Mouse (Mus musculus): ENCODE data around the gene Prickle3. TPM values are rescaled to one million over a fixed set of nuclear protein-coding genes. Genes with fewer than 3 reads are reported as not detected.

Prickle3 gene
- polyA plus RNA-seq, 1 experiment from 2014 or later = 8.0 TPM

GRCm38 (mm10) chrX:7658031-7658784, 1.1 kb downstream of the Prickle3 start:
- no peaks in the 10 kb centered on the region for H3K27me3 ChIP-seq (ENCODE audit: insufficient read depth, poor library complexity, severe bottlenecking)
- H3K9me3 ChIP-seq = no peaks in the 10 kb centered on the region
- H3K4me3 ChIP-seq = peak overlapping the region; percentile 68
- no peak for DNase-seq (ENCODE audit: low spot score)
- peaks cover 12% of the 10 kb centered on the region; the same call in 1 of the 2 replicates for H3K4me1 ChIP-seq
- WGBS = 27% methylated on average over 15 of the region's 15 CpGs
- peak overlapping the region; percentile 86; the same call in 1 of the 2 replicates for H3K27ac ChIP-seq
- H3K36me3 ChIP-seq = no peaks in the 10 kb centered on the region

- H3K4me1 ChIP-seq = peaks cover 12% of the 10 kb centered on the region; the same call in 1 of the 2 replicates
- 0 out of 2 replicates have a peak overlapping the region, but pooled peaks have one; percentile 86 for H3K27ac ChIP-seq
- H3K9me3 ChIP-seq = no peaks in the 10 kb centered on the region
- DNase-seq (ENCODE audit: low spot score) = no peak
- no peaks in the 10 kb centered on the region for H3K27me3 ChIP-seq (ENCODE audit: insufficient read depth, poor library complexity, severe bottlenecking)
- H3K36me3 ChIP-seq = no peaks in the 10 kb centered on the region
- WGBS = 50% methylated on average over 11 of the region's 11 CpGs
- H3K4me3 ChIP-seq = peak overlapping the region; percentile 68
Measured at GRCm38 (mm10) chrX:7658785-7659589, 1.9 kb downstream of the Prickle3 start.

GRCm38 (mm10) chrX:7661086-7661485, 4.0 kb downstream of the Prickle3 start:
- Histone ChIP-seq H3K4me3 (no peak overlapping the region), H3K4me1 (peaks cover 12% of the 10 kb centered on the region; the same call in 1 of the 2 replicates), H3K36me3 (peaks cover 9% of the 10 kb centered on the region; the same call in 1 of the 2 replicates), H3K27me3 (ENCODE audit: insufficient read depth, poor library complexity, severe bottlenecking) (no peaks in the 10 kb centered on the region), H3K27ac (no peak overlapping the region), H3K9me3 (no peaks in the 10 kb centered on the region)
- WGBS = 72% methylated on average over 4 of the region's 4 CpGs
- no peak for DNase-seq (ENCODE audit: low spot score)

- Histone ChIP-seq H3K4me1 (peaks cover 11% of the 10 kb centered on the region; the same call in 1 of the 2 replicates), H3K27me3 (ENCODE audit: insufficient read depth, poor library complexity, severe bottlenecking) (no peaks in the 10 kb centered on the region), H3K36me3 (peaks cover 22% of the 10 kb centered on the region), H3K9me3 (no peaks in the 10 kb centered on the region), H3K27ac (no peak overlapping the region), H3K4me3 (no peak overlapping the region)
- DNase-seq (ENCODE audit: low spot score) = no peak
- 75% methylated on average over 3 of the region's 3 CpGs for WGBS
Measured at GRCm38 (mm10) chrX:7662936-7663335, 5.9 kb downstream of the Prickle3 start.

GRCm38 (mm10) chrX:7664791-7665190, 7.7 kb downstream of the Prickle3 start:
- no peaks in the 10 kb centered on the region for H3K27me3 ChIP-seq (ENCODE audit: insufficient read depth, poor library complexity, severe bottlenecking)
- H3K4me3 ChIP-seq = no peak overlapping the region
- no peak overlapping the region for H3K27ac ChIP-seq
- no peak for DNase-seq (ENCODE audit: low spot score)
- no peaks in the 10 kb centered on the region for H3K9me3 ChIP-seq
- peaks cover 30% of the 10 kb centered on the region for H3K36me3 ChIP-seq
- WGBS = 83% methylated on average over 11 of the region's 11 CpGs
- no peaks in the 10 kb centered on the region for H3K4me1 ChIP-seq

- H3K4me3 ChIP-seq = no peak overlapping the region
- no peaks in the 10 kb centered on the region for H3K9me3 ChIP-seq
- H3K27me3 ChIP-seq (ENCODE audit: insufficient read depth, poor library complexity, severe bottlenecking) = no peaks in the 10 kb centered on the region
- H3K27ac ChIP-seq = no peak overlapping the region
- DNase-seq (ENCODE audit: low spot score) = no peak
- no peaks in the 10 kb centered on the region for H3K4me1 ChIP-seq
- H3K36me3 ChIP-seq = peaks cover 30% of the 10 kb centered on the region
- 68% methylated on average over 21 of the region's 21 CpGs for WGBS
Measured at GRCm38 (mm10) chrX:7665739-7666502, 8.9 kb downstream of the Prickle3 start.

- 21% methylated on average over 18 of the region's 19 CpGs for WGBS
- peak; percentile 80 for DNase-seq (ENCODE audit: low spot score)
Measured at GRCm38 (mm10) chrX:7670390-7670881, 13.4 kb downstream of the Prickle3 start.

GRCm38 (mm10) chrX:7670921-7671623, 14.0 kb downstream of the Prickle3 start, which contains the start of gene Plp2:
Plp2 (minus strand) TSS chrX:7671390.
- H3K4me3 ChIP-seq = peak within 1 kb of the TSS; percentile 68
- H3K27me3 ChIP-seq (ENCODE audit: insufficient read depth, poor library complexity, severe bottlenecking) = no peaks in the 10 kb centered on the region
- H3K9me3 ChIP-seq = no peaks in the 10 kb centered on the region
- 14% methylated on average over 36 of the region's 36 CpGs for WGBS
- H3K4me1 ChIP-seq = peaks cover 9% of the 10 kb centered on the region; the same call in 1 of the 2 replicates
- DNase-seq (ENCODE audit: low spot score) = no peak
- peaks cover 21% of the 10 kb centered on the region for H3K36me3 ChIP-seq
- H3K27ac ChIP-seq = peak within 1 kb of the TSS; percentile 85

More at GRCm38 (mm10) chrX:7670390-7670881, 13.4 kb downstream of the Prickle3 start:
- peaks cover 24% of the 10 kb centered on the region for H3K36me3 ChIP-seq
- H3K9me3 ChIP-seq = no peaks in the 10 kb centered on the region
- peak overlapping the region; percentile 85 for H3K27ac ChIP-seq
- H3K4me3 ChIP-seq = peak overlapping the region; percentile 68
- H3K27me3 ChIP-seq (ENCODE audit: insufficient read depth, poor library complexity, severe bottlenecking) = no peaks in the 10 kb centered on the region
- peaks cover 9% of the 10 kb centered on the region; the same call in 1 of the 2 replicates for H3K4me1 ChIP-seq

GRCm38 (mm10) chrX:7672739-7673138, 15.7 kb downstream of the Prickle3 start:
- DNase-seq (ENCODE audit: low spot score) = no peak
- Histone ChIP-seq H3K27me3 (ENCODE audit: insufficient read depth, poor library complexity, severe bottlenecking) (no peaks in the 10 kb centered on the region), H3K4me3 (no peak overlapping the region), H3K9me3 (no peaks in the 10 kb centered on the region), H3K27ac (no peak overlapping the region), H3K36me3 (peaks cover 7% of the 10 kb centered on the region; the same call in 1 of the 2 replicates), H3K4me1 (peaks cover 9% of the 10 kb centered on the region; the same call in 1 of the 2 replicates)
- 34% methylated on average over 6 of the region's 6 CpGs for WGBS

- H3K4me3 ChIP-seq = peak overlapping the region; percentile 50
- no peaks in the 10 kb centered on the region for H3K9me3 ChIP-seq
- peaks cover 9% of the 10 kb centered on the region; the same call in 1 of the 2 replicates for H3K4me1 ChIP-seq
- no peak for DNase-seq (ENCODE audit: low spot score)
- peak overlapping the region; percentile 80; the same call in 1 of the 2 replicates for H3K27ac ChIP-seq
- H3K27me3 ChIP-seq (ENCODE audit: insufficient read depth, poor library complexity, severe bottlenecking) = no peaks in the 10 kb centered on the region
- 23% methylated on average over 12 of the region's 12 CpGs for WGBS
- H3K36me3 ChIP-seq = peaks cover 5% of the 10 kb centered on the region; the same call in 1 of the 2 replicates
Measured at GRCm38 (mm10) chrX:7673578-7674281, 16.7 kb downstream of the Prickle3 start.

- no peaks in the 10 kb centered on the region for H3K36me3 ChIP-seq
- no peaks in the 10 kb centered on the region for H3K27me3 ChIP-seq (ENCODE audit: insufficient read depth, poor library complexity, severe bottlenecking)
- no peak for DNase-seq (ENCODE audit: low spot score)
- H3K27ac ChIP-seq = peak overlapping the region; percentile 80
- WGBS = 24% methylated on average over 28 of the region's 28 CpGs
- no peaks in the 10 kb centered on the region for H3K9me3 ChIP-seq
- peak overlapping the region; percentile 50 for H3K4me3 ChIP-seq
- peaks cover 9% of the 10 kb centered on the region; the same call in 1 of the 2 replicates for H3K4me1 ChIP-seq
Measured at GRCm38 (mm10) chrX:7674284-7675000, 17.4 kb downstream of the Prickle3 start.
